Mouse (Mus musculus) gastrocnemius, adult 18-20 months (tissue): ENCODE results near the gene Akap13. TPM values are rescaled to one million over a fixed set of nuclear protein-coding genes. Genes with fewer than 3 reads are reported as not detected.
"Not testable (repeated sequence)": the region's sequence is repeated elsewhere in the genome, so short reads cannot be mapped to it uniquely, and the experiment has no call there.

Experiments used
- DNase-seq: peaks from one replicate; pipeline ENCODE4 v3.0.0; 2021; ENCODE audit warnings: low spot score
- total RNA-seq, 2 experiments: library from RNA; stranded (reverse); gene quantifications; 2 replicates each; pipeline ENCODE4 v1.2.3; 2021

The Akap13 gene
- total RNA-seq, 2 experiments from 2014 or later, result 64.0 to 65.2 TPM

DNA sequence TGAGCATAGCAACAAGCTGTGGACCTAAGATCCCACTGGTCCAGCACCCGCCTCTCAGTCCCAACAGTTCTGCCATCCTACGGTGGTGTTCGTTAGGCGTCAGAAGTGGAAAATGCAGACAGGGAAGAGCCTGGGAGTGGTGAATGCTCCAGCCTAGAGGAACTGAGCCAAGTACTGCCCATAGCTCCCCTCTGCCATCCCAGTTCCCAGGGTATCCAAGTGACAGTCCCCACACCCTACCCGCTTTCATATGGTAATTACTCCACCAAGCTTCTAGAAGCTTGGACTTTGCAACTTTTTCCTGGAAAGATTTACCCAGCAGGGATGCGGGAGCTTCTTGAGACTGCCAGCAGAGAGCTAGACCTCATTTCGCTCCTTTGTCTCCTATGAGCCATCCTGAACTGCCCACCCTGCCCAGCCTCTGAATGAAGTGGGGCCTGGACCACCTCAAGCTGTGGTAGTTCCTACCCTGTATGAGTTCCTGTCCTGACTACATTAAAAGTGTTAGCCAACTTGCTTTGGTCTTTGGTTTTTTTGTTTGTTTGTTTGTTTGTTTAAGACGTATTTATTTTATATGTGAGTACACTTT is 300.6 kb downstream of the Akap13 start:
- no peak for DNase-seq

DNA sequence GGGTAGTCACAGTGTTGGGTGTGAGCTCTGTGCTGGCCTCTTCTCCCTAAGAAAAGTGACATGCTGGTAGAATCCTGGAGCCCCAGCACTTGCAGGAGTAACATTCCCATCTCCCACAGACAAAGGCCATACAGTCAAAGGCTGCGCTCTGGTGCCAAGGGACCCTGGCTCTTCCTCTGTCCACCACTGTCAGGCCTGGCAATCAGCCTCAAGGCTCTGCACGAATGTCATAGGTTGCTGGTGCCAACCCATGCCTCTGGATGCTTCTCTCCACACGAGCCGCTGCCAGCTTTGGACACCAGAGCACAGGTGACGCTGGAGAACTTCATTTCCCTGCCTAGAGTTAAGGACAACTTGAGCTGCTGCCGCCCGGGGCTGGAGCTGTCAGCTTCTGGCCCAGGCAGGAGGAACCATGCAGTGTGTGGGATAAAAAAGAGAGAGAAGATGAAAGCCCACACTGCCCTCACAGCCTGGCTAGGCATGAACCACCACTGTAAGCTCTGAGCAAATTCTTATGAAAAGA is 304.7 kb downstream of the Akap13 start:
- DNase-seq, result no peak

DNA sequence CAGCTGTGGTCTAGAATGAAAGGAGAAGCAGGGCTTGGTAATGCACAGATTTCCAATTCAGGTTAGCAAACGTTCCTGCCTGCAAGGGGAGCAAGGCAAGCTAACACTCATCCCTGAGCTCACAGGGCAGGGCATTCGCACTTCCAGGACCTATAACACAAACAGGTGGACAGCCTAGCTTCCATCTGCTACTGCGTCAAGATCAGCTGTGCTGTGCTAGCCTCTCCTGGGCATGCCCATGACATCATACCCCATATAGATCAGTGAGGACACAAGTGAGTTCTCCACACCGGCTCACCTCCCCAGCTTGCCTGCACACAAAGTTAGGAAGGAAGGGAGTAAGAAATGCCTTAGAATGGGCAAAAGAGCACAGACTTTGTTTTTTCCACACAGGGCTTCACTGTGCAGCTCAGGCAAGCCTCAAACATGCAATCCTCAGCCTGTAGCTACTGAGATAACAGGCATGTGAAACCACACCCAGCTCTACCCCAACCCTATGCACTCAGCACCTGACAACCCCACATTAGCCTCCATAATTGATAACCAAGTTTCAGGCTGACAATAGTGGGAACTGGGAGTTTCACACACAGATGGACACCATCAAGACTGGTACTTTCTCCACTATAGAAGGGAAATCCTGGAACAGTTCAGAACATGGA is 305.5 kb downstream of the Akap13 start:
- DNase-seq, result not testable (repeated sequence)

DNA sequence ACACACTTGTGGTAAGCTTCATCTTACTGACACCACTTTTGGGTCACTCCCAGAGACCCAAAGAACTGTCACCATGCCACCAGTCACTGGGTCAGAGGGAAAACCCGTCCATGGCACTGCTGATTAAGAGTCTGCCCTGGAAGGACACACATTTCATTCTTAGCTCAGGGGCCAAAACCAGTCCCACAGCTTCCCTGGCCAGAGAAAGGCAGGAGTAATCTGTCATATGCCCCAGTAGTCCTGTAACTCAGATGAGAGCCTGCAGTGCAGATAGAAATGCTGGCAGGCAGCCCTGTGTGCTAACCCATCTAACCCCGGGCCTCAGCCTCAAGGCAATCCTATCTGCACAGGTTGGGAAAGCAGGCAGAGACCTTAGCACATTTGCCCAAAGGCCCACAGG is 306.9 kb downstream of the Akap13 start:
- DNase-seq, result not testable (repeated sequence)

DNA sequence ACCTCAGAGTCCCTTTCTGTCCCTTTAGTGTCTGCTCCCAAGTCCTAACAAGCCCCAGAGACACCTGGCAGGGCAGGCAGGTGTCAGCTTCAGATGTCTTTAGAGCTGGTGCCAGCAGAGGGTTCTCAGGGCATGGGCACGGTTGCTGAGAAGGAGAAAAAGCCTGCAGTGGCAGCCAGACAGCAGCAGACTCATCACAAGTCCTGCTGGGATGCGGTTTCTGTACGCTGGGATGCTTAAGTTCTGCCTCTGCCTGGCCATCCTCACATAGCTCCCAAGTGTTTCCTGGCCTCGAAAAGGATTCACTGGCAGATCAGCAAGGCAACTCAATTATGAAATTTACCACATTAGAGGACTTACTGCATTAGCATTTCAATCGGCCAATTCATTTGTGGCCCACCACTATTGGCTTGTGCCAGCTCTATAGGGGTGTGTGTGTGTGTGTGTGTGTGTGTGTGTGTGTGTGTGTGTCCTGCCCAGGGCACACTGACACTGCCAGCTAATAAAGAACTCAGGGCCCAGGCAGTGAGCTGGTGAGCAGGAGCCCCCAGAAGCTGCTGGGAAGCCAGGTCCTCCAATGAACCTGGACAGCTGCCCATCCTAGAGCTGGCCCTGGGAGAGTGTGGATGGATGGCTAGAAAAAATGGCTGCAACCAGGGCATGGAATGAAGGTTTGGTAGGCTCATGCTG is 311.9 kb downstream of the Akap13 start:
- DNase-seq, result not testable (repeated sequence)

DNA sequence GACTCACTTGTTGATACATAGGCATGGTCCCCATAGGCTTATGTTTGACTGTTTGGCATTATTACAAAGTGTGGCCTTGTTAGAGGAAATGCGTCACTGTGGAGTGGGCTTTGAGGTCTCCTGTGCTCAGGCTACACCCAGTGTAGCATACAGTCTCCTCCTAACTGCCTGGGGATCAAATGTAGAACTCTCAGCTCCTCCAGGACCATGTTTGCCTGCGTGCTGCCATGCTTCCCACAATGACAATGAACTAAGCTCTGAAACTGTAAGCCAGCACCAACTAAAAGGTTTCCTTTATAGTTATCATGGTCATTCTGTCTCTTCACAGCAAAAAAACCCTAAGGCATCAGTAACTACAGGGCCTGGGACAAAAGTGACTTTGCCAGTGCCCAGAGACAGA is 312.8 kb downstream of the Akap13 start:
- DNase-seq, result no peak

DNA sequence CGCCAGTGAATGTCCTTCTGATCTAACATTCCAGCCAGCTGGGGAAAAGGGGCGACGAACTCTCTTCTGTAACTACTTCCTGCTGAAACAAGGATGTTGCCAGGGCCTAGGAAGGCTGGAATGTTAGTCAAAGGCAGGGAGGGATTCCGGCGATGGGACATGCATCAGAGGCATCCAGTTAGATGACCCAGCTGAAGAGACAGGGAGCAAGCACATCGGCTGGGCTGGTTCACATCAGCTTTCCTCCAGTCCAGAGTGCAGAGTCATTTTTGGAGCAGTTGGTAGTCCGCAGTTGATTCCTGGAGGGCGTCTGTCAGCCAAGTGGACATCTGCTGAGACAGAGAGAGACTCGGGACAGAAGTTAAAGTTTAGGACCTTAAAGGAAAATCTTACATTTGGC is 314.6 kb downstream of the Akap13 start:
- no peak for DNase-seq

DNA sequence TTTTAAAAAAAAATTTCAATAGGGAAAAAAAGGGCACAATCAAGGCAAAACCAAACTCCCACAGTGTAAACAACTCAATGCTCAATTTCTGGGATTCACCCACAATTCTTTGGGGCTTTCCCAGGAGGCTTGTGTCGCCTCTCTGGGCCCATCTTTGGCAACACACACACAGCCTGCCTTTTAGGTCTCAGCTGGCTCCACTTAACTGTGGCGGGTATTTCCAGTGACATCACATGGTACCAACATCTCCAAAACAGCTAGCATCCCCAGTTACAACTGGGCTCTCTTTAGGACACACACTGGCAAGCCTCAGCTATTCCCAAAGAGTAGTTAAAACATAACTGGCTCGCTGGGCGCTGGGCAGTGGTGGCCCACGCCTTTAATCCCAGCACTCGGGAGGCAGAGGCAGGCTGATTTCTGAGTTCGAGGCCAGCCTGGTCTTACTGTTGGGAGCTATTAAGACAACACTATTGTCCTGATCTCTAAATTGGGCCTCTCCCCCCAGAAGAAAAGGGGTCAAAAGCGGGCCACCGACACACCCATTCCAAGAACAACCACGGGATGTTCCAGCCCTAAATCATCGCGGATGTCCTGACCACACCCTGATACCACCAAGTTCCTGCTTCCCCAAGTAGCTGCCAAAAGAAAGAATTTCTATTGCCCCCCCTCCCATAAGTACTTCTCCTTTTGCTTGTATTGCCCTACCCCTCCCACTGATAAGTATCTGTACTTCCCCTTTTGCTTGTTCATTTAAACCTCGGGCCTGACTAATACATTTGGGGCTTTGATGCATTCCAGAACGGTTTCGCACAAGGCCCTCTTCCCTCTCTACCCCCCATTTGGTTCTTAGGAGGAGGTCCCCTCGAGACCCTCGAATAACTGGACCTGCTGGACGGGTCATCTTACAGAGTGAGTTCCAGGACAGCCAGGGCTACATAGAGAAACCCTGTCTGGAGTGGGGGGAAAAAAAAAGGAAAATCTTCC is 319.1 kb downstream of the Akap13 start:
- DNase-seq, result not testable (repeated sequence)

DNA sequence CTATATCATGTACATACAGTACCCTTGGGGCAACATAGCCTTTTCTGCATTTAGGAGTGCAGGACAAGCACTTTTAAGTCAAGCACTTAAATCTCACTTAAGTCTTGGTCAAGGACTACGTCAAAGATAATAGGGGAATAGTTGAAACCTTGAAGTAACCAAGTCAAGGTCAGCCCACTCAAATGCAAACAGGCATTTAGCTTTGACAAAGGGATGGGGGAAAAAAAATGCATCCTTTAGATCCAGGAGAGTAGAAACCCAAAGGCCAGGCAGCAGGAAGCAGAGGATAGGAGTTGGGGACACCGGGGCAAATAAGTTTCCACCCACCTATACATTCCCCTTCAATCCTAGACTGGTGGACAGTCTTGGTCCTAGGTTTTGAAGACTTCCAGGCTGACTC is 322.7 kb downstream of the Akap13 start:
- DNase-seq, result no peak

DNA sequence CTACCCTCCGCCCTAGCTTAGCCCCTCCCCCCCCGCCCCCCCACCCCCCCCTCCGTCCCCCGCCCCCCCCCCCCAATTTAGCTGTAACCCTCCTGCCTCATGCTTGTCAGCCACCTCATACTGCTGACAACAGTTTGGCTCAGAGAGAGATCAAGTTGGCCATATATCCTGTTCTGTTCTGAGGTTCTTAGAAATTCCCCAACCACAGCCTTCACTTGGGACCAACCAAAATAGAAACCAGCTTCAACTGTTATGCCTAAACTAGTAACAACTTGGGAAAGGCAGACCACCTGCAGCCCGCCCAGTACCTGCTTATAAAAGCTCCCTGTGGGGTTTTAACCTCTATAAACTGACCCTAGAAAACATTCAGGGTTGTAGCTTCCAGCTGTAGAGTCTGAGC is 325.5 kb downstream of the Akap13 start:
- no peak for DNase-seq

DNA sequence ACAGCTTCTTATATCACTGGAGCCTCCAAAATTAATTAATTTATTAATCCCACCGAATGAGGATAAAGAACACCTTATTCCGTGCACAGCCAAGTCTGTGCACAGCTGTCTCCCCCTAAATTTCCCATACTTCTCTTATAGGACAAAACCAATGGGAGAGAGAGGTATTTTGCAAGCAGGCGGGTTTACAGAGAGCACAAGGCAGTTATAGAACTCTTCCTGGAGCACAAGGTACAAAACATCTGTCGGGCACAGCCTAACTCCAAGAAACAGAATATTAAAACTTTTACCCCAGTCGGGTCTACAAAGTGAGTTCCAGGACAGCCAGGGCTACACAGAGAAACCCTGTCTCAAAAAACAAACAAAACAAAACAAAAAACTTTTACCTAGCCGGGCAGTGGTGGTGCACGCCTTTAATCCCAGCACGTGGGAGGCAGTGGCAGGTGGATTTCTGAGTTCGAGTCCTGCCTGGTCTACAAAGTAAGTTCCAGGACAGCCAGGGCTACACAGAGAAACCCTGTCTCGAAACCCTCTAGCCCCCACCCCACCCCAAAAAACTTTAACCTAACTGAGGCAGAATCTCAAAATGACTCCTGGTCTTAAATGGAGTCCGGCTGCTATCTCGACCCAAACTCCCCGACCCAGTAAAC is 326.1 kb downstream of the Akap13 start:
- no peak for DNase-seq

DNA sequence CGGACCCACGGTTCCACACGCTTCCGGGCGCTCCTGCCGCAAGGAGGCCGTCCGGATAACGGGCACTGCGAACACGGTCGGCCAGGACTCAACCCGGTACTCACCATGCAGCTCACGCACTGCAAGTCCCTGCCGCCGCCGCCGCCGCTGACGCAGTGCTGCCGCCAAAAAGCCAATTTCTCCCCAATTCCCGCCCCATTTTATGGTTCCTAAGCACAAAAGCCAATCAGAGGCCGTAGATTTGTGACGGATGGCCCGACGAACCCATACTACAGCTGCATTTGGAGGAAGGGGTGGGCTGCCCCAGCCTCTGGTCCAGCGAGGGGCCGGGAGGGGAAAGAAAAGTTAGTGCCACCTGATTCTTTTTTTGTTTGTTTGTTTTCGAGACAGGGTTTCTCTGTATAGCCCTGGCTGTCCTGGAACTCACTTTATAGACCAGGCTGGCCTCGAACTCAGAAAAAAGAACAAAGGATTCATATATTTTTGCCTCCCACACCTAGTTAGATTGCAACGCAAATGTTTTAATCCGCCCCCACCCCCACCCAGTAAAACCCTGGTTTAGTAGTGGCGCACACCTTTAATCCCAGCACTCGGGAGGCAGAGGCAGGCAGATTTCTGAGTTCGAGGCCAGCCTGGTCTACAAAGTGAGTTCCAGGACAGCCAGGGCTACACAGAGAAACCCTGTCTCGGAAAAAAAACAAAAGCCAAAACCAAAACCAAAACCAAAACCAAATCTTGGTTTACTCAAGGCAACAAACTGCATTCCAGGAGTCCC is 326.8 kb downstream of the Akap13 start:
- DNase-seq, result peak; percentile 90

DNA sequence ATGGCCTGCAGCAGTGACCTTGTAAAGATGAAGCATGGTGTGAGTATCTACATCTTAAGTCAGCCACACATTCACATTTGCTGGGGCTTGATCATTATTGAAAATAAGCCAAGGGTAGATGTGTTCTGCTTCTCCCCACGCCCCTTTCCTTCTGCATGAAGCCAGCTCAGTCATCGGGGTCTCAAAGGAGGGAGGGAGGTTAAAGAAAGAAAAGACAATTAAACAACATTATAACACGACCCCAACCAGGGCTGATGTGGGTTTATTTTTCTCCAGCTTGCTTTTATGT is 327.3 kb downstream of the Akap13 start:
- no peak for DNase-seq

DNA sequence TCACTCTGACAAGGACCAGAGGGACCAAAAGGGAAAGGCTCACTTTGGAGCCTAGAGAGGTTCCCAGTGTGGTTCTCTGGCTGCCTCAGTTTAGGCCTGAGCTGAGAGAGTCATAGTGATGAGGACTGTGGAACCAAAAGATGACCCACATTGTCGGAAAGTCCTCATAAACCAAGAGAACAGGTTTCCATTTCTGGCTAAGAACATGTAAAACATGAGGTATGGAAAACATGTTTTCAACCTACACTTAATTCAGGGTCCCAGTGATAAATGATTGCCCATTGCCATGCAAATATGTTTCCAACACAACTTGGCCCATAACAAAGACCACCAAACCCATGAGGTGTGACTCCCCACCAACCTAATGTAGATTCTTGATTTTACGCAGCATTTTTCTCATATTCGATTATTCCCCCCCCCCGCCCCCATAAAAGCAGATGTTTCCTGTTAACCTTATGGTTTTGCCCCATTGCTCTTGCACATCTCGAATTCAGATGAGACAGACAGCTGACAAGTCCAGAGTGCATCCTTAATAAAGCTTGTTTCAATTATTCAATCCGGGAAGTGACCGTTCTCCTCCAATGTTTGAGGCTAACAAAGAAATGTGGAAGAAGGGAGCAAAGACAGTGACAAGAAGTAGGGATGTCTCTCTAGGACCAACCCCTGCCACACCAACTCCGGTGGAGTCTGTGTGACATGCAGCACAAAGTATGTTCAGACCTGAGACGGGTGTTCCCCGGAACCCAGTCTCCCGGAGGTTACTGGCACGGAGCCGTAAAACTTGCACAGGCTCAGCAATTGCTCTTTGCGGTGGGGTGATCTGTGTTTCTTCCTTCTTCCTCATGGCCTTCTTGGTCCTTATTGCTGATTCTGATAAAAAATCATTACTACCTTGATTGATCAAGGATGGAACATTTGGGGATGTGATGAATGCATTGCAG is 330.3 kb downstream of the Akap13 start:
- no peak for DNase-seq

DNA sequence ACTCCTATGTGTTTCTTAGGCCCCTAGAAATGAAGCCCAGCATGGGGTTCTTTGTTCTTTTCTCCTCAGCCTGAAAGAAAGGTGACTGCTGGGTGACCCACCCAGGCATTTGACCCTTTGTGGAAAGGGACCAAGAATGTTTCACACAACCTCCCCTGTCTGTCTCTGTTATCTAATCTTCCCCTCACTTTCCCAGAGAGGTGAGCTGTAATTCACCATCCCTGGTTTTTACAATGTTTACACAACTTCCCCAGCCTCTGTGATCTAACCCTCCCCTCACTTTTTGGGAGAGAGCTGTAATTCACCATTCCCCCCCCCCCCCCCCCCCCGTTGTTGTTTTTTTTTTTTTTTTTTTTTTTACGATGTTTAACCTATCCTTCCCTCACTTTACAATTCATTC is 331.5 kb downstream of the Akap13 start:
- no peak for DNase-seq

DNA sequence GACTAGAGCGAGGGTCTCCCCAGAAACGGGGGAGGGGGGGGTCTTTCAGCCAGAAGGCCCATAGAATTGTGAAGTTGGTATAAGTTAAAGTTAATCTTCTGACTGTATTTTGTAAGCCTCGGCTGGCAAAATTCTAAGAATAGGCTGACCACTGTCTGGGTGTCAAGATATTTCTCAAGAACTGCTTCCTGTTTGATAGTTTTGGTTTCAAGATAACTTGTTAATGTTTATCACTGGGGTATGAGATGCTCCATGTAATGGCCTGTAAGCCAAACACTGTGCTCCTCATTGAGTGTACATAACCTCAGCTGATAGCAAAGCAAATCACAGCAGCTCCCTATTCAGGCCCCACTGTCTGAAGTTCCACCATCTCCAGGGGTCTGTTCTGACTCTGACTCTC is 332.0 kb downstream of the Akap13 start:
- DNase-seq, result no peak

DNA sequence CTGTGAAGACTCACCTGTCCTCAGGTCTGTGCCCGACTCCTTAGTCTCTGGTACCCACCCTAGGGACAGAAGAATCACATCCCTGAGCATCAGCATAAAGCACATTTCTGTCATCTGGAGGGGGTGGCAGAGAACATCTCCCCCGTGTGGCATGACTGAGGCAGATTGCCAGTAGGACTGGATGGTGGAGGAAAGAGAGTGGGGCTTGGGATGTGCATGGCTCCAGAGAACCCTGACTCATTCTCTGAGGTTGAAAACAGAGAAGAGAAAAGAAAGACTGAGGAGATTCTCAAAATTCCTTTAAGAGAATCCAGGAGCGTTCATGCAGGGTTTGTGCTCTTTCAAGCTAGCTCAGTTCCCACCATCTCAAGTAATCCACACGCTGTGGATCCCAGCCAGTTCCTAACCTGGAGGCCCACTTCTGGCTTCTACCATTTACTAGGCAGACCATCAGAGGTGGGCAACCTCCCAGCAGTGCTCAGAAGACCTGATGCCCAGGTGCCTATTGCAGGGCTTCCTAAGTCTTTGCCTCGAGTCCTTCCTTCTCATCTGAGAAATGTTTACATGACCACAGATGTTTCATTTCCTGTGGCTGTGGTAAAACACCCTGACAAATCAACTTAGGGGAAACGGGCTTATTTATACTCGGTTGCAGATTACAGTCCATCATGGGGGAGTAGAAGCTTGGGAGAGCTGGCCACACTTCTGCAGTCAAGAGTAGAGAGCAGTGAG is 332.9 kb downstream of the Akap13 start:
- not testable (repeated sequence) for DNase-seq

DNA sequence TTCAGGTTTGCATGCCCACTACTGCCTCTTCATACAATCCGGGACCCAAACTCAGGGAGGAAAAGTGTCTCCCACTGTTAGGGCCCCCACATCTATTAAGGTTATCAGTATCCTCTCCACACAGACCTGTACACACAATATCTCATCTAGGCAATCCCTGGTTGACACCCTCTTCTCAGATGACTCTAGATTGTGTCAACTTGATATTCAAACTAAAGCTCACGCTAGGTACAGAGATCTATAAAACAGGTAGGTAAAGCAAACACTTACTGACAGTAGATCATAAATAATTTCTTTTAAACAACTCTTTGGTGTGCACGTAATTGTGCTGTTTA is 333.4 kb downstream of the Akap13 start:
- DNase-seq, result not testable (repeated sequence)

DNA sequence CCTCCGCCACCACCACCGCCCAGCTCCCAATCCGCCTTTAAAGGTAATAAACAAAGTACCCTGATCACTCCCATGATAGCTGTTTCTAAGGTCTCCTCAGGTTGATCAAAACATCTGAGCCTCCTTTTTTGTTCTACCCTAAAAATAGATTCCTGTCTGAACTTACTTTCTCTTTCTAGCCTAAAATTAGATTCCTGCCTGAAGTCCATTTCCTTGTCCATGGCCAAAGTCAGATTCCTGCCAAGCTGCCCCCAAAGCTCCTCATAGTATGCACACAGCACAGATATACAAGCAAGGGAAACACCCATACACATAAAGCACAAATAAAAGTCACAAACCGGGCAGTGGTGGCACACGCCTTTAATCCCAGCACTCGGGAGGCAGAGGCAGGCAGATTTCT is 334.4 kb downstream of the Akap13 start:
- DNase-seq, result no peak
